Mouse (Mus musculus): Measurements from ENCODE around the gene Ppox. TPM values are rescaled to one million over a fixed set of nuclear protein-coding genes. Genes with fewer than 3 reads are reported as not detected.

Gene Ppox
- polyA plus RNA-seq, 1 experiment from 2014 or later: 48.6 TPM

DNA sequence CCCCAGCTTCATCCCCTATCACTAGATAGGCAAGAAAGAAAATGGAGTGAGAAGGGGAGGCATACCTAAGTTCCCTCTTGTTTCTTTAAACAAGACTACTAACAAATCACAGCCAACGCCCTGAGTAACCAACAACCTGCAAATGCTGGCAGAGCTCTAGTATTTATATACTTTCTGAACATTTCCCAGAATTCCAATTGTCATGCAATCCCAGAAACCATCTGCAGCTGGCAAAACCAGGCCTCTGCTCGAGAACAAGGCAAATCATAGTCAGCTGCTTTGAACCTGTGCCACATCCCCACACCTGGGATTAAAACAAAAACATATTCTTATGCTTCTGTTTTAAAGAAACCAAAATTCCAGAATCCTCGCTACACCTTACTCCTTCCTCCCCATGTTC, 12.4 kb upstream of the Ppox start:
- H3K9me3 ChIP-seq (ENCODE audit: control insufficient read depth, low read length): no peaks in the 10 kb centered on the region
- peaks cover 17% of the 10 kb centered on the region for H3K36me3 ChIP-seq (ENCODE audit: control insufficient read depth, insufficient read depth, low read length)
- 84% methylated on average over 3 of the region's 3 CpGs for WGBS
- H3K4me3 ChIP-seq (ENCODE audit: low read depth, low read length): peak overlapping the region; percentile 85
- H3K4me1 ChIP-seq (replicated peaks; ENCODE audit: control insufficient read depth, insufficient read depth, low read length): peaks cover 7% of the 10 kb centered on the region
- DNase-seq (ENCODE audit: low spot score) (no peak), ATAC-seq (replicated peaks; ENCODE audit: low FRiP score, low TSS enrichment, low read depth) (no peak)
- H3K27ac ChIP-seq (ENCODE audit: low read depth): no peak overlapping the region
- H3K27me3 ChIP-seq (replicated peaks; ENCODE audit: control insufficient read depth, insufficient read depth, low read length): 0 out of 2 replicates have a peak, but pooled peaks cover 3% of the 10 kb centered on the region
- H3K4me2 ChIP-seq (ENCODE audit: low read length): peak overlapping the region; percentile 87
- H3K9ac ChIP-seq (ENCODE audit: low read length): no peak overlapping the region

DNA sequence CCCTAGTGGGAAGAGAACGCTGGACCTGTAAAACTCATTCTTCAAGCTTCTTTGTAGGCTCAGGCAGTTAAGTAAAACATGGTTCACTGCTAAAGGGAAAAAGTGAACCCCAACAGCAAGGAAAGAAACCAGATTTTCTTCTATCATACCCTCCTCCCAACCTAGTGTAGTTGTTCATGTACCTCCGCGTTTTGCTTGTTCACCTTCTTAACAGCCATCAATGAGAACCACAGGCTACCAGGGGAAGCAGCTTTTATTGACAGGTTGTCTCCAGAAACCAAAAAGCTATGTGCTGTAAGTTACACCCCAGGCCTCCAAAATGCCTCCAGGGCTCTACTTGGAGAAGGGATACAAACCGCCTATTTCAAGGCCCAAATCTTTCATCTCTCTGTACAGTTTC, 7.3 kb upstream of the Ppox start:
- Histone ChIP-seq H3K27me3 (replicated peaks; ENCODE audit: control insufficient read depth, insufficient read depth, low read length) (no peaks in the 10 kb centered on the region), H3K27ac (ENCODE audit: low read depth) (peak overlapping the region; percentile 87; the same call in 1 of the 2 replicates), H3K9me3 (ENCODE audit: control insufficient read depth, low read length) (no peaks in the 10 kb centered on the region), H3K4me3 (ENCODE audit: low read depth, low read length) (peak overlapping the region; percentile 93; the same call in 1 of the 2 replicates), H3K4me2 (ENCODE audit: low read length) (peak overlapping the region; percentile 82), H3K9ac (ENCODE audit: low read length) (no peak overlapping the region), H3K4me1 (replicated peaks; ENCODE audit: control insufficient read depth, insufficient read depth, low read length) (peaks cover 6% of the 10 kb centered on the region), H3K36me3 (ENCODE audit: control insufficient read depth, insufficient read depth, low read length) (peaks cover 50% of the 10 kb centered on the region)
- ATAC-seq (replicated peaks; ENCODE audit: low FRiP score, low TSS enrichment, low read depth) (no peak), DNase-seq (ENCODE audit: low spot score) (no peak)
- WGBS: 67% methylated on average over 4 of the region's 4 CpGs

DNA sequence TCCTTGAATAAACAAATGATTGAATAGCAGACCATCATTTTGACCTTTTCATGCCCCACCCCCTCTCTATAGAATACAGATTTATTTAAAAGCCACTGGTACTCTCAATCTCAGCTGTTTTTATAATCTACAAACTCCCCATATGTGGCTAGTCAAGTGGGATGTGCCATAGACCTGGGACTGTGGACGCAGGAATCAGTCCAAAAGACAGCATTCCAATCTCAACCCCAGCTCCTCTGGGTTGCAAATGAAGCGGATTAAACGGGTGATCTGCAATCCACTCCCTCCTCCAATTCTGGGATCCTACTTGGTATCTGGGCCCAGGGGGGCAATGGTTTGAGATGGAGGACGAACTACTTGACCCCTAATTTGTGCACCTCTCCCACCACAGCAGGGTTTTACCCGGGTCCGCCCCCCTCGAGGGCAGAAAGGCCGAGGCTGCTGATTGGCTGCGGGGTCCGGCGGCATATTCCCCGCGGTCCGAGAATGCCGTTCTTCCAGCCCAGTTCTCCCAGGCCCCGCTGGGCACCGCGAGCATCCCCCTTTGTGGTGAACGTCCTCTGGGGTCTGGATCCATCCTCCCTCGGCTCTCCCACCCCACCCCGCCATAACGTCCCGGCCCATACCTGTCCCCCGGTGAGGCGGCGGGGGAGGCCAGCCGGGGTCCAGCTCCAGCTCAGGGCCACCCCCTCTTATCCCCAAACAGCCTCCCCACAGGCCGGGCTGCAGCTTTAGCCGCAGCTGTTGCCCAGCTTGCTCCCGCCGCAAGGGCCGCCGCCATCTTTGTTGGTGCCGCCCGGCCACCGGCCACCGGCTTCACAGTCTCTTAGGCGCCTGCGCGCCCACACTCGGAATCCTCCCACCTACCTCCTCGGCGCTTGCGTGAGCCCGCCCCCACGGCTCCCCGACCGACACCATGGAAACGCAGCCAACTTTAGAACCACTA, 6.4 kb upstream of the Ppox start, which contains the start of gene Usp21:
Gene Usp21 (minus strand): TSS at position 856 of the 946 bp plus-strand sequence.
- Histone ChIP-seq H3K4me1 (replicated peaks; ENCODE audit: control insufficient read depth, insufficient read depth, low read length) (peaks cover 5% of the 10 kb centered on the region), H3K36me3 (ENCODE audit: control insufficient read depth, insufficient read depth, low read length) (peaks cover 59% of the 10 kb centered on the region), H3K4me2 (ENCODE audit: low read length) (peak within 1 kb of the TSS; percentile 82), H3K27ac (ENCODE audit: low read depth) (peak within 1 kb of the TSS; percentile 87), H3K9me3 (ENCODE audit: control insufficient read depth, low read length) (no peaks in the 10 kb centered on the region), H3K4me3 (ENCODE audit: low read depth, low read length) (peak within 1 kb of the TSS; percentile 93), H3K27me3 (replicated peaks; ENCODE audit: control insufficient read depth, insufficient read depth, low read length) (no peaks in the 10 kb centered on the region), H3K9ac (ENCODE audit: low read length) (peak within 1 kb of the TSS; percentile 98)
- peak; percentile 91 for DNase-seq (ENCODE audit: low spot score)
- under 1% methylated on average over 49 of the region's 49 CpGs for WGBS
- peak; percentile 91 for ATAC-seq (replicated peaks; ENCODE audit: low FRiP score, low TSS enrichment, low read depth)

- DNase-seq (ENCODE audit: low spot score) (no peak), ATAC-seq (replicated peaks; ENCODE audit: low FRiP score, low TSS enrichment, low read depth) (no peak)
- Histone ChIP-seq H3K4me2 (ENCODE audit: low read length) (peak overlapping the region; percentile 82; the same call in 1 of the 2 replicates), H3K9me3 (ENCODE audit: control insufficient read depth, low read length) (no peaks in the 10 kb centered on the region), H3K27ac (ENCODE audit: low read depth) (no peak overlapping the region), H3K27me3 (replicated peaks; ENCODE audit: control insufficient read depth, insufficient read depth, low read length) (no peaks in the 10 kb centered on the region), H3K9ac (ENCODE audit: low read length) (peak overlapping the region; percentile 98; the same call in 1 of the 2 replicates), H3K4me3 (ENCODE audit: low read depth, low read length) (no peak overlapping the region), H3K36me3 (ENCODE audit: control insufficient read depth, insufficient read depth, low read length) (peaks cover 63% of the 10 kb centered on the region), H3K4me1 (replicated peaks; ENCODE audit: control insufficient read depth, insufficient read depth, low read length) (peaks cover 10% of the 10 kb centered on the region)
- WGBS: 86% methylated on average over 19 of the region's 19 CpGs
Observed at GRCm38 (mm10) chr1:171286517-171286916, 5.5 kb upstream of the Ppox start.

DNA sequence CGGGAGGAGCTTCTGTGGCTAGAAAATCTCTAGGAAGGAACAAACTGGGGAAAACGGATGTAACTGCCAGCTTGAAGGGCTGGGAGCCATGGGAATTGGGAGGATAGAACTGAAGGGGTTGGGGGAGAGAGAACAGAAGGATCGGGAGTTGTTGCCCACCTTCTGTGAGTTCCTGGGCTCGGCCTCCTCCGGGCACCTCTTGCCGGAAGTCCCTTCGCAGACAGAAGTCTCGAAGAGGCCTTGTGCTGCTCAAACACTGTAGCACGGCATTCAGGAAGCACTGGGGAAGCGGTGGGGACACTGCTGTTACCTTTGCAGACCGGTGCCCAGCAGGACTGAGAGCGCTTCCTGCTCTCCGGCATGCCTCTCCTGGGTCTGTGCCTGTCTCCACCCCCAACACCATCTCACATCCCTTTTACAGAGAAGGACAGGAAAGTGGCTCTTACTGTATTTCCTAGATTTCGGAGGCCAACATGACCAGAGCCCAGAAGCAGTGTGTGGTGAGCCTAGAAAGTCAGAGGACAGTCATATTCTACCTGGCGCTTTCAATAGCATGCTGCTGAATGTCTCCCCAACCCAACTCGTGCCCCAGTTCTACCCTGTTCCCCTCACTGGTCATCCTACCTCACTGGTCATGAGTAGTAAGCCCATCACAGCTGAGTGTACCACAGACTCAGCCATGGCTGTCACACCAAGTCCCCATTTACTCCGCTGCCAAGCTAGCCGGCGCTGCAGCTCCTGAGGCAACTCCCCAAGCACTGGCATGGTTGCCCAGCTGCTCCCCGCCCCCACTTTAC, 4.3 kb upstream of the Ppox start:
- Histone ChIP-seq H3K36me3 (ENCODE audit: control insufficient read depth, insufficient read depth, low read length) (peaks cover 63% of the 10 kb centered on the region), H3K9ac (ENCODE audit: low read length) (no peak overlapping the region), H3K27ac (ENCODE audit: low read depth) (no peak overlapping the region), H3K4me2 (ENCODE audit: low read length) (no peak overlapping the region), H3K9me3 (ENCODE audit: control insufficient read depth, low read length) (no peaks in the 10 kb centered on the region), H3K27me3 (replicated peaks; ENCODE audit: control insufficient read depth, insufficient read depth, low read length) (no peaks in the 10 kb centered on the region), H3K4me1 (replicated peaks; ENCODE audit: control insufficient read depth, insufficient read depth, low read length) (peaks cover 11% of the 10 kb centered on the region), H3K4me3 (ENCODE audit: low read depth, low read length) (no peak overlapping the region)
- WGBS: 87% methylated on average over 20 of the region's 20 CpGs
- DNase-seq (ENCODE audit: low spot score) (no peak), ATAC-seq (replicated peaks; ENCODE audit: low FRiP score, low TSS enrichment, low read depth) (no peak)

DNA sequence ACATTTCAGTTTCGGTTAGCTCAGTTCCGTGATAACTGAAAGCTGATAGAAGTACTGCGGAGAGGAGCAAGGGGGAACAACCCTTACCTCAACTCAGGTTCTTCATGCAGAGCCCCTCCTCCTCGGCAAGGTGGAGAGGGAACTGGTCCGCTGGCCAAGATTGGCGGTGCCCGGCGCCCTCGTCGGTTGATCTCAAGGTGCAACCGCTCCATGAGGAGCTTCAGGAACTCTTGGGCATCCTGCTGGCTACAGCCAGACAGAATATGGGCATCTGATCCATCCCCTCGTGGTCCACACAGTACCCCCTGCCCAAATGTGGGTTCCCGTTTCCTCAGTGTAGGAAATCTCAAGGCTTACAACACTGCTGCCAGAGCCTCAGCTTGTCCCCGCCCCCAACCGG, 3.5 kb upstream of the Ppox start:
- H3K4me1 ChIP-seq (replicated peaks; ENCODE audit: control insufficient read depth, insufficient read depth, low read length): peaks cover 17% of the 10 kb centered on the region
- DNase-seq (ENCODE audit: low spot score) (no peak), ATAC-seq (replicated peaks; ENCODE audit: low FRiP score, low TSS enrichment, low read depth) (no peak)
- H3K36me3 ChIP-seq (ENCODE audit: control insufficient read depth, insufficient read depth, low read length): peaks cover 57% of the 10 kb centered on the region
- 92% methylated on average over 15 of the region's 15 CpGs for WGBS
- H3K27ac ChIP-seq (ENCODE audit: low read depth): no peak overlapping the region
- no peaks in the 10 kb centered on the region for H3K9me3 ChIP-seq (ENCODE audit: control insufficient read depth, low read length)
- no peaks in the 10 kb centered on the region for H3K27me3 ChIP-seq (replicated peaks; ENCODE audit: control insufficient read depth, insufficient read depth, low read length)
- H3K4me2 ChIP-seq (ENCODE audit: low read length): no peak overlapping the region
- H3K4me3 ChIP-seq (ENCODE audit: low read depth, low read length): no peak overlapping the region
- H3K9ac ChIP-seq (ENCODE audit: low read length): no peak overlapping the region

- Histone ChIP-seq H3K36me3 (ENCODE audit: control insufficient read depth, insufficient read depth, low read length) (peaks cover 47% of the 10 kb centered on the region), H3K27me3 (replicated peaks; ENCODE audit: control insufficient read depth, insufficient read depth, low read length) (no peaks in the 10 kb centered on the region), H3K4me3 (ENCODE audit: low read depth, low read length) (no peak overlapping the region), H3K9ac (ENCODE audit: low read length) (no peak overlapping the region), H3K27ac (ENCODE audit: low read depth) (no peak overlapping the region), H3K9me3 (ENCODE audit: control insufficient read depth, low read length) (no peaks in the 10 kb centered on the region), H3K4me1 (replicated peaks; ENCODE audit: control insufficient read depth, insufficient read depth, low read length) (peaks cover 17% of the 10 kb centered on the region), H3K4me2 (ENCODE audit: low read length) (no peak overlapping the region)
- DNase-seq (ENCODE audit: low spot score) (no peak), ATAC-seq (replicated peaks; ENCODE audit: low FRiP score, low TSS enrichment, low read depth) (no peak)
- 93% methylated on average over 18 of the region's 18 CpGs for WGBS
Observed at GRCm38 (mm10) chr1:171283188-171284160, 2.5 kb upstream of the Ppox start.

Data from intestine, embryonic 14.5 days (tissue).